Mouse (Mus musculus): ENCODE measurements around the gene Stxbp5. TPM values are rescaled to one million over a fixed set of nuclear protein-coding genes. Genes with fewer than 3 reads are reported as not detected.
A peak's percentile ranks its signal among the peaks of the same experiment; 100 is the strongest.

Gene Stxbp5
- polyA plus RNA-seq, 1 experiment: 11.1 TPM

- no peak for DNase-seq
- Histone ChIP-seq H3K4me3 (ENCODE audit: insufficient read depth, low read depth, low read length) (no peak overlapping the region), H3K27ac (ENCODE audit: insufficient read depth, low read depth, low read length) (no peak overlapping the region), H3K27me3 (replicated peaks; ENCODE audit: control insufficient read depth, insufficient read depth, low read length) (no peaks in the 10 kb centered on the region), H3K36me3 (ENCODE audit: control insufficient read depth, insufficient read depth, low read length) (no peaks in the 10 kb centered on the region; the same call in 1 of the 2 replicates), H3K4me1 (ENCODE audit: control insufficient read depth, insufficient read depth, low read length) (no peaks in the 10 kb centered on the region)
- 73% methylated on average over 12 of the region's 12 CpGs for WGBS
- no peak for TF ChIP-seq POLR2A (IDR thresholded peaks at IDR 0.05; ENCODE audit: low read depth, low read length)
- TF ChIP-seq CTCF (conservative IDR thresholded peaks at IDR 0.05; ENCODE audit: insufficient read depth, insufficient read length, low read depth, low read length): no peak
Observed at GRCm38 (mm10) chr10:9770261-9770660, 130.6 kb downstream of the Stxbp5 start.

DNA sequence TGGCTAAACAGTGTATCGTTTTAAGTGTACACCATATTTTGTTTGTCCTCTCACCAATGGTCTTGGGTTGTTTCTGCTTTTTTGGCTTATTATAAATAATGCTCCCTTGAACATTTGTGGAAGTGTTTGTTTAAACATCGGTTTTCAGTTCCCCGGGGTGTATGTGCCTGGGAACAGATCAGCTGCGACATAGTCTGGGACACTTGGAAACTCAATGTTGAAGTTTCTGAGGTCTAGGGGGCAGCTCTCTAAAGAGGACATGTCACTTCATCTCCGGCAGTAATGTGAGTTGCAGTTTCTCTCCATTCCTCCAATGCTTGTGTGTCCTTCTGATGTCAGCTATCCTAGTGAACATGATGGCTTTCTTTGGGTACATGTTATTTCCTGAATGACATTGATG, 137.0 kb downstream of the Stxbp5 start:
- DNase-seq: no peak
- peaks cover 3% of the 10 kb centered on the region; the same call in 1 of the 2 replicates for H3K36me3 ChIP-seq (ENCODE audit: control insufficient read depth, insufficient read depth, low read length)
- WGBS: 87% methylated on average over 5 of the region's 5 CpGs
- H3K4me3 ChIP-seq (ENCODE audit: insufficient read depth, low read depth, low read length): no peak overlapping the region
- TF ChIP-seq POLR2A (IDR thresholded peaks at IDR 0.05; ENCODE audit: low read depth, low read length) (no peak), CTCF (conservative IDR thresholded peaks at IDR 0.05; ENCODE audit: insufficient read depth, insufficient read length, low read depth, low read length) (no peak)
- H3K4me1 ChIP-seq (ENCODE audit: control insufficient read depth, insufficient read depth, low read length): no peaks in the 10 kb centered on the region
- H3K27ac ChIP-seq (ENCODE audit: insufficient read depth, low read depth, low read length): no peak overlapping the region
- no peaks in the 10 kb centered on the region for H3K27me3 ChIP-seq (replicated peaks; ENCODE audit: control insufficient read depth, insufficient read depth, low read length)

DNA sequence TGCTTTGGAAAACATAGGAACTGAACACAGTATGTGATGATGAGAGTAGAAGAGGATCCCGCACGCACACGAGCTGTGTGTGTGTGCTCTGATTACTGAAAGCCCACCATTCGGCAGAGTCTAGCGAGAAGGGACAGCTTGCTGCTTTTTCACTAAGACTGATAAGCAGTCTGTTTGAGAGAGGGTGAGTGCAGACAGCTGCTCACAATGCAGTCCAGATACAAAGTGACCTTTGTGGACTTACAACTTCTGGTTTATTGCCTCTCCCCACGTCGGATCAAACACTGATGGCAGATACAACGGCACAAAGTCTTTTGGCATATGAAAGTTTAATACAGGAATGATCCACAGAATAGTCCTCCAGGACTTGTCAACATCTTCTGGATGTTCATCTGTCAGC, 140.6 kb downstream of the Stxbp5 start:
- Histone ChIP-seq H3K4me1 (ENCODE audit: control insufficient read depth, insufficient read depth, low read length) (no peaks in the 10 kb centered on the region), H3K4me3 (ENCODE audit: insufficient read depth, low read depth, low read length) (no peak overlapping the region), H3K36me3 (ENCODE audit: control insufficient read depth, insufficient read depth, low read length) (peaks cover 3% of the 10 kb centered on the region; the same call in 1 of the 2 replicates), H3K27me3 (replicated peaks; ENCODE audit: control insufficient read depth, insufficient read depth, low read length) (no peaks in the 10 kb centered on the region), H3K27ac (ENCODE audit: insufficient read depth, low read depth, low read length) (no peak overlapping the region)
- TF ChIP-seq CTCF (conservative IDR thresholded peaks at IDR 0.05; ENCODE audit: insufficient read depth, insufficient read length, low read depth, low read length) (no peak), POLR2A (IDR thresholded peaks at IDR 0.05; ENCODE audit: low read depth, low read length) (no peak)
- no peak for DNase-seq
- 83% methylated on average over 8 of the region's 8 CpGs for WGBS

GRCm38 (mm10) chr10:9756546-9756945, 144.3 kb downstream of the Stxbp5 start:
- H3K27ac ChIP-seq (ENCODE audit: insufficient read depth, low read depth, low read length): no peak overlapping the region
- no peak overlapping the region for H3K4me3 ChIP-seq (ENCODE audit: insufficient read depth, low read depth, low read length)
- H3K4me1 ChIP-seq (ENCODE audit: control insufficient read depth, insufficient read depth, low read length): no peaks in the 10 kb centered on the region
- no peaks in the 10 kb centered on the region; the same call in 1 of the 2 replicates for H3K36me3 ChIP-seq (ENCODE audit: control insufficient read depth, insufficient read depth, low read length)
- DNase-seq: peak; percentile 15
- TF ChIP-seq POLR2A (IDR thresholded peaks at IDR 0.05; ENCODE audit: low read depth, low read length) (no peak), CTCF (conservative IDR thresholded peaks at IDR 0.05; ENCODE audit: insufficient read depth, insufficient read length, low read depth, low read length) (no peak)
- H3K27me3 ChIP-seq (replicated peaks; ENCODE audit: control insufficient read depth, insufficient read depth, low read length): no peaks in the 10 kb centered on the region
- 49% methylated on average over 6 of the region's 6 CpGs for WGBS

DNA sequence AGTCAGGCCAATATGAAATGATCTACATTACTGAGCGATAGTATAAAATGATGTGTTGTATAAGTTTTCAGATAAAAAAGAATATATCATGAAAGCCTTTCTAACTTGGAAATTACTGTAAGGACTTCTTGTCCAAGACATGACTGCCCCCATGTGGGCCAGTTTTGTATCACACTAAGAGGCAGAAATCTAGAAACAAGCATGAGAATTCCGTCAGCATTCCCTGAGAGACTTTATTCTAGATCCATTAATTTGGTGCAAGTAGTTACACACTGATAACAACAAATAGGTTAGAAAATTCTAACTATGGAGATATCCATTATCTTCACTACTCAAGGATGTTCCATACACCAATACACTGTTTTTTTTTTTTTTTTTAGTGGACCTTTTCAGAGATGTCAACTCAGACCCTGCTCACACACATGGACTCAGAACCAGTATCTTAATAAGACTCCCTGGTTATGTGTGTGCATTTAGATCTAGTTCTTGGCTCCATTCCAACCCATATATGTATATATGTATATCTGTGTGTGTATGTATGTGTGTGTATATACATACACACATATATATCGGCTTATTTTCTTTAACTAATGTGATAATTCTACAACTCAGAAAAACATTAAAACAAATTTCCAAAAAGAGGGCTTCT, 145.9 kb downstream of the Stxbp5 start:
- peak; percentile 56 for DNase-seq
- no peak overlapping the region for H3K4me3 ChIP-seq (ENCODE audit: insufficient read depth, low read depth, low read length)
- no peaks in the 10 kb centered on the region for H3K27me3 ChIP-seq (replicated peaks; ENCODE audit: control insufficient read depth, insufficient read depth, low read length)
- 56% methylated on average over 3 of the region's 3 CpGs for WGBS
- H3K36me3 ChIP-seq (ENCODE audit: control insufficient read depth, insufficient read depth, low read length): no peaks in the 10 kb centered on the region; the same call in 1 of the 2 replicates
- no peaks in the 10 kb centered on the region for H3K4me1 ChIP-seq (ENCODE audit: control insufficient read depth, insufficient read depth, low read length)
- no peak overlapping the region for H3K27ac ChIP-seq (ENCODE audit: insufficient read depth, low read depth, low read length)
- TF ChIP-seq POLR2A (IDR thresholded peaks at IDR 0.05; ENCODE audit: low read depth, low read length) (no peak), CTCF (conservative IDR thresholded peaks at IDR 0.05; ENCODE audit: insufficient read depth, insufficient read length, low read depth, low read length) (no peak)

GRCm38 (mm10) chr10:9733861-9734260, 167.0 kb downstream of the Stxbp5 start:
- H3K4me3 ChIP-seq (ENCODE audit: insufficient read depth, low read depth, low read length): no peak overlapping the region
- no peaks in the 10 kb centered on the region for H3K36me3 ChIP-seq (ENCODE audit: control insufficient read depth, insufficient read depth, low read length)
- H3K27me3 ChIP-seq (replicated peaks; ENCODE audit: control insufficient read depth, insufficient read depth, low read length): no peaks in the 10 kb centered on the region
- no peak for DNase-seq
- H3K4me1 ChIP-seq (ENCODE audit: control insufficient read depth, insufficient read depth, low read length): no peaks in the 10 kb centered on the region
- TF ChIP-seq POLR2A (IDR thresholded peaks at IDR 0.05; ENCODE audit: low read depth, low read length): no peak
- no peak for TF ChIP-seq CTCF (conservative IDR thresholded peaks at IDR 0.05; ENCODE audit: insufficient read depth, insufficient read length, low read depth, low read length)
- WGBS: 54% methylated on average over 3 of the region's 3 CpGs
- no peak overlapping the region for H3K27ac ChIP-seq (ENCODE audit: insufficient read depth, low read depth, low read length)

DNA sequence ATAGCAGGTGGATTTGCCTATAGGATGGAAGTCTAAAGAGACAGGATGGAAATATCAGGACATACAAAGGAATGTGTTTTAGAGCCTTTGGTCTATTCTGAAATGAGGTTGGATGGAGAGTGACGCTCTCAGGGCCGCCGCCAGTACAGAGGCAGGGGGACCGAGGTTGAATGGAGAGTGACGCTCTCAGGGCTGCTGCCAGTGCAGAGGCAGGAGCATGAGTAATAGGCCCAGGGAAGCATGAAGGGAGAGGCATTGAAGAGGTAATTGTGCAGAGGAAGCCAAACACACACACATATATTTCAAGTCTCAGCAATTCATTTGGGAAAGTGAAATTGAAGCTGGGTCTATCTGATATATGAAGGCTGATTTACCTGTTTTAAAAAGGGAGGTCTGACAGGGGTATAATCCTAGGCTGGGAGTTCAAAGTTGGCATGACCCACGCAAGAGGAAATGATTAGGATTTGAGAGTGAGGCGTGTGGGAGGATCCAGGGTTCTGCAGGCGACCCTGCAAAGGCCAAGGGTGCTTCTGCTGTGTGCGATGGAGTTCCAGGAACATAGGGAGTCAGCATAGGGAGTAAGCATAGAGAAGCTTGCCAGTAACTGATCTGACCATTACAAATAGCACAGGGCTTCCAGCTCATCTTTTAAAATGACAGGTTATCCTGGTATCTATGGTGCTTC, 168.7 kb downstream of the Stxbp5 start:
- no peak for TF ChIP-seq CTCF (conservative IDR thresholded peaks at IDR 0.05; ENCODE audit: insufficient read depth, insufficient read length, low read depth, low read length)
- TF ChIP-seq POLR2A (IDR thresholded peaks at IDR 0.05; ENCODE audit: low read depth, low read length): no peak
- no peaks in the 10 kb centered on the region for H3K36me3 ChIP-seq (ENCODE audit: control insufficient read depth, insufficient read depth, low read length)
- 44% methylated on average over 9 of the region's 9 CpGs for WGBS
- no peak overlapping the region for H3K27ac ChIP-seq (ENCODE audit: insufficient read depth, low read depth, low read length)
- H3K4me3 ChIP-seq (ENCODE audit: insufficient read depth, low read depth, low read length): no peak overlapping the region
- no peaks in the 10 kb centered on the region for H3K4me1 ChIP-seq (ENCODE audit: control insufficient read depth, insufficient read depth, low read length)
- H3K27me3 ChIP-seq (replicated peaks; ENCODE audit: control insufficient read depth, insufficient read depth, low read length): no peaks in the 10 kb centered on the region
- no peak for DNase-seq

Data from kidney, adult 2 months (tissue).